Mouse (Mus musculus) G1E (cell line): ENCODE results near the gene Tbl2. TPM values are rescaled to one million over a fixed set of nuclear protein-coding genes. Genes with fewer than 3 reads are reported as not detected.

Source experiments
- ATAC-seq: 2 replicates; pipeline ENCODE4 v1.8.0; 2016; ENCODE audit warnings: mild to moderate bottlenecking; ENCODE audit not compliant: insufficient number of reproducible peaks, poor library complexity, low FRiP score, severe bottlenecking; ENCODE audit errors: extremely low read depth
- DNase-seq: peaks from one replicate; pipeline ENCODE4 v3.0.0; 2012; ENCODE audit warnings: low spot score
- H3K27me3 ChIP-seq: 2 replicates; pipeline ENCODE4 v1.6.1; 2012; ENCODE audit warnings: mild to moderate bottlenecking, low read length, inconsistent platforms; ENCODE audit not compliant: insufficient read depth
- H3K36me3 ChIP-seq: replicated peaks from 2 replicates; pipeline ENCODE3; 2012; ENCODE audit warnings: mild to moderate bottlenecking, inconsistent platforms
- H3K4me1 ChIP-seq: 2 replicates; pipeline ENCODE4 v1.6.1; 2012; ENCODE audit warnings: low read depth, low read length, inconsistent platforms, mixed read lengths; ENCODE audit not compliant: insufficient read depth
- H3K4me3 ChIP-seq: 2 replicates; pipeline ENCODE4 v1.5.1; 2012; ENCODE audit warnings: low read depth, mild to moderate bottlenecking, inconsistent platforms, low read length, moderate library complexity, mixed read lengths
- H3K9me3 ChIP-seq: replicated peaks from 2 replicates; pipeline ENCODE4 v1.6.1; 2012; ENCODE audit warnings: inconsistent platforms
- CTCF ChIP-seq: IDR thresholded peaks from 2 replicates; pipeline ENCODE4 v1.5.1; 2012; ENCODE audit warnings: low read depth, low read length, inconsistent platforms, mixed read lengths
- GATA1 ChIP-seq: IDR thresholded peaks from 2 replicates; pipeline ENCODE4 v1.6.1; 2012; ENCODE audit warnings: borderline replicate concordance, low read length, inconsistent platforms, mixed read lengths
- GATA2 ChIP-seq: IDR thresholded peaks from 2 replicates; pipeline ENCODE4 v1.6.1; 2012; ENCODE audit warnings: low read depth, low read length, inconsistent platforms, borderline replicate concordance
- TAL1 ChIP-seq: conservative IDR thresholded peaks from 2 replicates; pipeline ENCODE4 v1.6.1; 2012; ENCODE audit warnings: low read depth, low read length, inconsistent platforms, mixed read lengths
- polyA plus RNA-seq: library from polyadenylated mRNA; stranded (reverse); fragments of >175 nt; gene quantifications from 2 replicates; pipeline ENCODE4 v1.2.3, GENCODE M21; 2012
- total RNA-seq, 2 experiments: library from RNA; stranded (forward) in 1 of 2; stranded (reverse) in 1 of 2; fragments of 200-1000 nt in 1 of 2; fragments of >200 nt in 1 of 2; fragmentation: Nextera tagmentation in 1 of 2; gene quantifications; 2 replicates each; pipeline ENCODE4 v1.2.3; 2014 to 2017

Tbl2 gene
- total and polyA plus RNA-seq, 3 experiments = 22.5 to 37.2 (median 25.1) TPM

DNA sequence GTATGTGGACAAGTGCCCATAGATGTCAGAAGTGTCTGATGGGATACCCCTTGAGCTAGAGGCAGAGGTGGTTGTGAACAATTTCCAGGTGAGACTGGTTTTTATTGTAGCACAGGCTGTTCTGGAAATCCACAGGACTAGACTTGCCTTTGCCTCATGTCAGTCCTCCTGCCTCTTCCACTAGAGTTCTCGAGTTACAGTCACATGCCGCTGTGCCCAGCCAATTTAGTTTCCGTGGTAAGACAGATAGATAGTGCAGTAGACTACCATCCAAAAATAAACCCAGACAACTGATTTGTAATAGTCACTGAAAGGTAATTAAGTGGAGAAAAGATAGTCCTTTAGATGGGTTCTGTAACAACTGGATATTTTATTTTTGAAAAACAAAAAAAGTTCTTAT is 53.3 kb downstream of the Tbl2 start:
- TF ChIP-seq GATA2 (no peak), TAL1 (no peak), GATA1 (no peak)
- H3K9me3 ChIP-seq = no peaks in the 10 kb centered on the region
- no peak for ATAC-seq
- H3K36me3 ChIP-seq = peaks cover 92% of the 10 kb centered on the region
- H3K4me1 ChIP-seq = peaks cover 9% of the 10 kb centered on the region; the same call in 1 of the 2 replicates
- H3K4me3 ChIP-seq = no peak overlapping the region
- no peaks in the 10 kb centered on the region for H3K27me3 ChIP-seq
- no peak for DNase-seq

DNA sequence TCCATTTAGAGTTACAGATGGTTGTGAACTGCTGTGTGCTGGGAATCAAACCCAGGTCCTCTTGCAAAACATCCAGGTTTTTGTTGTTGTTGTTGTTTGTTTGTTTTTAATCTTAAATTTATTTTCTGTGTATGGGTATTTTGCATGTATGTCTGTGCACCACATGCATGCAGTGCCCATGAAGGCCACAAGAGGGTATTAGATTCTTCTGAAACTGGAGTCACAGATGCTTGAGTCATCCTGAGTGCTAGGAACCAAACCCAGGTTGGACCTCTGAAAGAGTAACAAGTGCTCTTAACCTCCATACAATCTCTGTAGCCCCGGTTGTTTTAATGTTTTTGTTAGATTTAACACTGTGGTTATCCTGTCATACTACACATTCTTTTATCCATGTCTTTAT is 58.7 kb downstream of the Tbl2 start:
- Histone ChIP-seq H3K4me1 (peaks cover 5% of the 10 kb centered on the region), H3K36me3 (peaks cover 97% of the 10 kb centered on the region), H3K27me3 (no peaks in the 10 kb centered on the region), H3K9me3 (no peaks in the 10 kb centered on the region), H3K4me3 (no peak overlapping the region)
- DNase-seq (no peak), ATAC-seq (no peak; the same call in 1 of the 2 replicates)
- TF ChIP-seq TAL1 = no peak
- peak; percentile 28; the same call in 1 of the 2 replicates for TF ChIP-seq CTCF

Other genes starting within 250 kb of the Tbl2 start
- not detected in 2 replicates for gene Tmem270, start 242.9 kb upstream of the Tbl2 start, total RNA-seq (2014; fragmentation: Nextera tagmentation)
- not detected in 2 replicates for gene Tmem270, start 242.9 kb upstream of the Tbl2 start, total RNA-seq (2017)
- not detected in 2 replicates for gene Tmem270, start 242.9 kb upstream of the Tbl2 start, polyA plus RNA-seq
- gene Cldn13, start 234.1 kb upstream of the Tbl2 start, total RNA-seq (2014; fragmentation: Nextera tagmentation) = 41.2 TPM in 1 of 2 replicates, not detected in the other
- gene Cldn13, start 234.1 kb upstream of the Tbl2 start, total RNA-seq (2017) = 1.9 and 2.3 TPM in 2 replicates
- gene Cldn13, start 234.1 kb upstream of the Tbl2 start, polyA plus RNA-seq = not detected in 2 replicates
- 10.3 and 11.7 TPM in 2 replicates for gene Mettl27, start 217.3 kb upstream of the Tbl2 start, total RNA-seq (2014; fragmentation: Nextera tagmentation)
- 4.8 and 6.6 TPM in 2 replicates for gene Mettl27, start 217.3 kb upstream of the Tbl2 start, total RNA-seq (2017)
- 4.6 and 5.6 TPM in 2 replicates for gene Mettl27, start 217.3 kb upstream of the Tbl2 start, polyA plus RNA-seq
- gene Cldn4, start 202.7 kb upstream of the Tbl2 start, total RNA-seq (2014; fragmentation: Nextera tagmentation) = not detected in 2 replicates
- gene Cldn4, start 202.7 kb upstream of the Tbl2 start, total RNA-seq (2017) = 0.06 and 0.22 TPM in 2 replicates
- gene Cldn4, start 202.7 kb upstream of the Tbl2 start, polyA plus RNA-seq = not detected in 2 replicates
- gene Cldn3, start 163.4 kb upstream of the Tbl2 start, total RNA-seq (2014; fragmentation: Nextera tagmentation) = not detected in 2 replicates
- not detected in 2 replicates for gene Cldn3, start 163.4 kb upstream of the Tbl2 start, total RNA-seq (2017)
- 0.87 and 0.98 TPM in 2 replicates for gene Cldn3, start 163.4 kb upstream of the Tbl2 start, polyA plus RNA-seq
- 21.7 and 36.1 TPM in 2 replicates for gene Abhd11, start 140.5 kb upstream of the Tbl2 start, total RNA-seq (2014; fragmentation: Nextera tagmentation)
- 37.2 and 45.1 TPM in 2 replicates for gene Abhd11, start 140.5 kb upstream of the Tbl2 start, total RNA-seq (2017)
- gene Abhd11, start 140.5 kb upstream of the Tbl2 start, polyA plus RNA-seq = 61.2 and 65.9 TPM in 2 replicates
- 3.1 and 4.1 TPM in 2 replicates for gene Stx1a, start 126.2 kb upstream of the Tbl2 start, total RNA-seq (2014; fragmentation: Nextera tagmentation)
- gene Stx1a, start 126.2 kb upstream of the Tbl2 start, total RNA-seq (2017) = 2.9 and 3.3 TPM in 2 replicates
- gene Stx1a, start 126.2 kb upstream of the Tbl2 start, polyA plus RNA-seq = 5.6 and 5.9 TPM in 2 replicates
- gene Dnajc30, start 85.5 kb upstream of the Tbl2 start, total RNA-seq (2014; fragmentation: Nextera tagmentation) = 17.3 and 25.7 TPM in 2 replicates
- 8.0 and 8.7 TPM in 2 replicates for gene Dnajc30, start 85.5 kb upstream of the Tbl2 start, total RNA-seq (2017)
- gene Dnajc30, start 85.5 kb upstream of the Tbl2 start, polyA plus RNA-seq = 51.3 and 67.6 TPM in 2 replicates
- 67.0 and 73.0 TPM in 2 replicates for gene Bud23, start 84.7 kb upstream of the Tbl2 start, total RNA-seq (2014; fragmentation: Nextera tagmentation)
- 79.3 and 110 TPM in 2 replicates for gene Bud23, start 84.7 kb upstream of the Tbl2 start, total RNA-seq (2017)
- 176 and 203 TPM in 2 replicates for gene Bud23, start 84.7 kb upstream of the Tbl2 start, polyA plus RNA-seq
- not detected in 2 replicates for gene Vps37d, start 71.4 kb upstream of the Tbl2 start, total RNA-seq (2014; fragmentation: Nextera tagmentation)
- not detected in 2 replicates for gene Vps37d, start 71.4 kb upstream of the Tbl2 start, total RNA-seq (2017)
- 0.41 and 0.72 TPM in 2 replicates for gene Vps37d, start 71.4 kb upstream of the Tbl2 start, polyA plus RNA-seq
- gene Mlxipl, start 59.8 kb upstream of the Tbl2 start, total RNA-seq (2014; fragmentation: Nextera tagmentation) = not detected in 2 replicates
- gene Mlxipl, start 59.8 kb upstream of the Tbl2 start, total RNA-seq (2017) = 0.06 and 0.22 TPM in 2 replicates
- gene Mlxipl, start 59.8 kb upstream of the Tbl2 start, polyA plus RNA-seq = not detected in 2 replicates
- 33.6 and 54.5 TPM in 2 replicates for gene Bcl7b, start 18.6 kb downstream of the Tbl2 start, total RNA-seq (2014; fragmentation: Nextera tagmentation)
- gene Bcl7b, start 18.6 kb downstream of the Tbl2 start, total RNA-seq (2017) = 23.5 and 27.9 TPM in 2 replicates
- gene Bcl7b, start 18.6 kb downstream of the Tbl2 start, polyA plus RNA-seq = 51.1 and 52.4 TPM in 2 replicates
- gene Baz1b, start 37.6 kb downstream of the Tbl2 start, total RNA-seq (2014; fragmentation: Nextera tagmentation) = 223 and 232 TPM in 2 replicates
- gene Baz1b, start 37.6 kb downstream of the Tbl2 start, total RNA-seq (2017) = 159 and 187 TPM in 2 replicates
- gene Baz1b, start 37.6 kb downstream of the Tbl2 start, polyA plus RNA-seq = 65.7 and 67.9 TPM in 2 replicates
- gene Fzd9, start 101.6 kb downstream of the Tbl2 start, total RNA-seq (2014; fragmentation: Nextera tagmentation) = not detected in 2 replicates
- gene Fzd9, start 101.6 kb downstream of the Tbl2 start, total RNA-seq (2017) = 0.17 TPM in 1 of 2 replicates, not detected in the other
- 0.66 and 0.94 TPM in 2 replicates for gene Fzd9, start 101.6 kb downstream of the Tbl2 start, polyA plus RNA-seq
- gene Fkbp6, start 200.4 kb downstream of the Tbl2 start, total RNA-seq (2014; fragmentation: Nextera tagmentation) = not detected in 2 replicates
- not detected in 2 replicates for gene Fkbp6, start 200.4 kb downstream of the Tbl2 start, total RNA-seq (2017)
- not detected in 2 replicates for gene Fkbp6, start 200.4 kb downstream of the Tbl2 start, polyA plus RNA-seq
- not detected in 2 replicates for gene Trim50, start 203.6 kb downstream of the Tbl2 start, total RNA-seq (2014; fragmentation: Nextera tagmentation)
- 0.16 TPM in 1 of 2 replicates, not detected in the other for gene Trim50, start 203.6 kb downstream of the Tbl2 start, total RNA-seq (2017)
- gene Trim50, start 203.6 kb downstream of the Tbl2 start, polyA plus RNA-seq = not detected in 2 replicates
- 21.1 and 26.2 TPM in 2 replicates for gene Nsun5, start 220.3 kb downstream of the Tbl2 start, total RNA-seq (2014; fragmentation: Nextera tagmentation)
- gene Nsun5, start 220.3 kb downstream of the Tbl2 start, total RNA-seq (2017) = 26.7 and 27.6 TPM in 2 replicates
- 20.4 and 21.0 TPM in 2 replicates for gene Nsun5, start 220.3 kb downstream of the Tbl2 start, polyA plus RNA-seq
- 105 and 123 TPM in 2 replicates for gene Pom121, start 244.9 kb downstream of the Tbl2 start, total RNA-seq (2014; fragmentation: Nextera tagmentation)
- 4.9 and 5.0 TPM in 2 replicates for gene Pom121, start 244.9 kb downstream of the Tbl2 start, total RNA-seq (2017)
- 162 and 185 TPM in 2 replicates for gene Pom121, start 244.9 kb downstream of the Tbl2 start, polyA plus RNA-seq